Mouse (Mus musculus) thymus, postnatal 14 days (tissue): ENCODE measurements at regions not wholly inside any gene's neighbourhood (a gene's known extent, or its start where the extent isn't known, plus 50 kb on each side); places are given as distances from the start of the nearest gene placed in this dataset.

Source experiments
- DNase-seq: peaks from one replicate; pipeline ENCODE4 v3.0.0; 2021

- DNase-seq, result no peak
Observed at GRCm38 (mm10) chr4:125882531-125882930, 141.8 kb upstream of the Csf3r start.

GRCm38 (mm10) chr4:125890510-125890909 lies 133.8 kb upstream of the Csf3r start:
- DNase-seq, result no peak

GRCm38 (mm10) chr4:125893139-125893538 lies 131.2 kb upstream of the Csf3r start:
- DNase-seq, result no peak

- DNase-seq, result no peak
Observed at GRCm38 (mm10) chr4:125897707-125898106, 126.6 kb upstream of the Csf3r start.

GRCm38 (mm10) chr4:125898631-125899348 lies 125.6 kb upstream of the Csf3r start:
- no peak for DNase-seq

- no peak for DNase-seq
Observed at GRCm38 (mm10) chr4:125901546-125902276, 122.6 kb upstream of the Csf3r start.

- DNase-seq, result no peak
Observed at GRCm38 (mm10) chr4:125906296-125906695, 118.1 kb upstream of the Csf3r start.

- no peak for DNase-seq
Observed at GRCm38 (mm10) chr4:125908901-125909300, 115.4 kb upstream of the Csf3r start.

- DNase-seq, result no peak
Observed at GRCm38 (mm10) chr4:125911541-125912270, 112.6 kb upstream of the Csf3r start.

GRCm38 (mm10) chr4:125912444-125913049 lies 111.8 kb upstream of the Csf3r start:
- peak; percentile 37 for DNase-seq

- no peak for DNase-seq
Observed at GRCm38 (mm10) chr4:125915166-125915565, 109.2 kb upstream of the Csf3r start.

GRCm38 (mm10) chr4:125917210-125917609 lies 107.1 kb upstream of the Csf3r start:
- DNase-seq, result no peak

GRCm38 (mm10) chr4:125921550-125922316 lies 102.6 kb upstream of the Csf3r start:
- DNase-seq, result peak; percentile 8

GRCm38 (mm10) chr4:125922317-125922878 lies 102.0 kb upstream of the Csf3r start:
- DNase-seq, result no peak

- no peak for DNase-seq
Observed at GRCm38 (mm10) chr4:125923225-125923624, 101.1 kb upstream of the Csf3r start.

- DNase-seq, result no peak
Observed at GRCm38 (mm10) chr4:125928196-125928595, 96.2 kb upstream of the Csf3r start.

- peak; percentile 25 for DNase-seq
Observed at GRCm38 (mm10) chr4:125929122-125929772, 95.1 kb upstream of the Csf3r start.

- no peak for DNase-seq
Observed at GRCm38 (mm10) chr4:125930764-125931163, 93.6 kb upstream of the Csf3r start.

- no peak for DNase-seq
Observed at GRCm38 (mm10) chr4:125931321-125931720, 93.0 kb upstream of the Csf3r start.

- DNase-seq, result no peak
Observed at GRCm38 (mm10) chr4:125932036-125932756, 92.2 kb upstream of the Csf3r start.

GRCm38 (mm10) chr4:125936357-125936756 lies 88.0 kb upstream of the Csf3r start:
- no peak for DNase-seq
